In genomic region chr4:141274485-141275341, GRCm38 (mm10) we compare ENCODE assay signal across 12 mouse cellular contexts. TPM values are rescaled to one million over a fixed set of nuclear protein-coding genes. Genes with fewer than 3 reads are reported as not detected.
A peak's percentile ranks its signal among the peaks of the same experiment; 100 is the strongest.
DNase-seq lines count a peak whose midpoint lies in the region; ATAC-seq and TF ChIP-seq lines count a peak whose summit lies in the region.
"Had no signal": no experiment of that assay in that cellular context is flagged by ENCODE, and none has a peak within 500 bp of the region (broad histone marks: within the 10 kb centered on the region; RNA-seq: fewer than 3 reads in every experiment).

No protein-coding gene starts in this region.

- H3K27ac ChIP-seq in heart, embryonic 10.5 days = peak overlapping the region; percentile 62
- H3K27ac ChIP-seq in embryonic fibroblast, embryonic 13.5 days (ENCODE audit: insufficient read depth, low read length) = peak overlapping the region; percentile 57
- H3K27ac ChIP-seq in lung, postnatal 0 days (ENCODE audit: low read length) = peak overlapping the region; percentile 7; the same call in 1 of the 2 replicates
- H3K27ac ChIP-seq in thymus, adult 2 months (ENCODE audit: control insufficient read depth, insufficient read depth, low read length) = no peak overlapping the region
- H3K27ac ChIP-seq: limb, embryonic 15.5 days had no signal

- peak overlapping the region; percentile 35 for H3K4me3 ChIP-seq in heart, embryonic 10.5 days
- no peak overlapping the region for H3K4me3 ChIP-seq in embryonic fibroblast, embryonic 13.5 days (ENCODE audit: insufficient read depth, low read length)
- no peak overlapping the region for H3K4me3 ChIP-seq in lung, postnatal 0 days (ENCODE audit: low read depth, low read length)
- H3K4me3 ChIP-seq in thymus, adult 2 months (ENCODE audit: control insufficient read depth, insufficient read depth, low read length) = no peak overlapping the region
- H3K4me3 ChIP-seq: limb, embryonic 15.5 days had no signal

- TF ChIP-seq CTCF in embryonic fibroblast, embryonic 13.5 days (IDR thresholded peaks at IDR 0.05; ENCODE audit: borderline replicate concordance, insufficient read depth, low read length) = no peak
- TF ChIP-seq CTCF in lung, postnatal 0 days (IDR thresholded peaks at IDR 0.05) = no peak
- no peak for TF ChIP-seq CTCF in thymus, adult 2 months (IDR thresholded peaks at IDR 0.05; ENCODE audit: borderline replicate concordance, control insufficient read depth, extremely low read depth, insufficient read depth, low read length, poor library complexity)

- intact Hi-C loops in heart, postnatal 36 days (cut with DNase I) = loop anchor here (2.0 kb wide), 1 partner anchor 36 kb away; no protein-coding TSS in a partner anchor

- no peak overlapping the region for H3K4me2 ChIP-seq in lung, postnatal 0 days (replicated peaks; ENCODE audit: low read depth, low read length)
- H3K4me2 ChIP-seq: limb, embryonic 15.5 days had no signal

- no peak for DNase-seq in heart, embryonic 10.5 days (ENCODE audit: low spot score)
- DNase-seq in heart, postnatal 36 days = no peak
- peak; percentile 87 for DNase-seq in 3T3-L1 (ENCODE audit: low read depth, low spot score)
- peak; percentile 63 for DNase-seq in lung, postnatal 0 days (ENCODE audit: low spot score)
- no peak for DNase-seq in thymus, adult 2 months
- DNase-seq in cerebellum, postnatal 25 days = no peak
- no peak for DNase-seq in spleen, postnatal 14 days (ENCODE audit: low spot score in 2 of 2)
- DNase-seq: adrenal gland, postnatal 14 days; B cell, adult 2 months; kidney, adult 8-10 months had no signal

- ATAC-seq in lung, postnatal 0 days = no peak

- WGBS in heart, embryonic 10.5 days = 22% methylated on average over 23 of the region's 23 CpGs
- WGBS in lung, postnatal 0 days = 41% methylated on average over 23 of the region's 23 CpGs
- WGBS in thymus, adult 2 months = 87% methylated on average over 23 of the region's 23 CpGs

- peak; percentile 31; the same call in 1 of the 2 replicates for TF ChIP-seq POLR2A in embryonic fibroblast, embryonic 13.5 days (IDR thresholded peaks at IDR 0.05; ENCODE audit: low read depth, low read length)
- TF ChIP-seq POLR2A in thymus, adult 2 months (IDR thresholded peaks at IDR 0.05; ENCODE audit: control insufficient read depth, extremely low read depth, insufficient read depth, low read length, poor library complexity) = no peak

- no peaks in the 10 kb centered on the region for H3K9me3 ChIP-seq in heart, embryonic 10.5 days
- no peaks in the 10 kb centered on the region for H3K9me3 ChIP-seq in lung, postnatal 0 days (ENCODE audit: low read length)
- H3K9me3 ChIP-seq: limb, embryonic 15.5 days had no signal

- H3K36me3 ChIP-seq in heart, embryonic 10.5 days = no peaks in the 10 kb centered on the region
- no peaks in the 10 kb centered on the region; the same call in 1 of the 2 replicates for H3K36me3 ChIP-seq in lung, postnatal 0 days (ENCODE audit: insufficient read depth, low read length)
- H3K36me3 ChIP-seq in thymus, adult 2 months (ENCODE audit: control insufficient read depth, insufficient read depth, low read length) = no peaks in the 10 kb centered on the region
- H3K36me3 ChIP-seq: limb, embryonic 15.5 days had no signal

- peaks cover 16% of the 10 kb centered on the region; the same call in 1 of the 2 replicates for H3K27me3 ChIP-seq in heart, embryonic 10.5 days (ENCODE audit: insufficient read depth, poor library complexity, severe bottlenecking)
- no peaks in the 10 kb centered on the region for H3K27me3 ChIP-seq in lung, postnatal 0 days (replicated peaks; ENCODE audit: insufficient read depth, low read length)
- H3K27me3 ChIP-seq in thymus, adult 2 months (ENCODE audit: control insufficient read depth, insufficient read depth, low read length) = no peaks in the 10 kb centered on the region; the same call in 1 of the 2 replicates
- H3K27me3 ChIP-seq: limb, embryonic 15.5 days had no signal

- peaks cover 48% of the 10 kb centered on the region for H3K4me1 ChIP-seq in heart, embryonic 10.5 days
- H3K4me1 ChIP-seq in embryonic fibroblast, embryonic 13.5 days (ENCODE audit: control insufficient read depth, insufficient read depth, low read length) = peaks cover 34% of the 10 kb centered on the region
- H3K4me1 ChIP-seq in lung, postnatal 0 days (ENCODE audit: insufficient read depth, low read depth, low read length) = peaks cover 16% of the 10 kb centered on the region; the same call in 1 of the 2 replicates
- 0 out of 2 replicates have a peak, but pooled peaks cover 6% of the 10 kb centered on the region for H3K4me1 ChIP-seq in thymus, adult 2 months (replicated peaks; ENCODE audit: control insufficient read depth, insufficient read depth, low read length)

- H3K9ac ChIP-seq in lung, postnatal 0 days (replicated peaks; ENCODE audit: low read depth) = no peak overlapping the region
- H3K9ac ChIP-seq: limb, embryonic 15.5 days had no signal

- TF ChIP-seq EP300 in lung, postnatal 0 days (IDR thresholded peaks at IDR 0.05) = peak; percentile 55; the same call in 1 of the 2 replicates

RNA-seq across cellular contexts. Expression of gene Epha2, which starts 26.3 kb away (rescaled TPM):
- 5.2 and 6.3 TPM in 2 replicates for polyA plus RNA-seq in heart, embryonic 10.5 days (2016; fragmentation: Nextera tagmentation; extraction: Ambion mirVana)
- total RNA-seq in heart, postnatal 36 days (2021) = 1 to 10 TPM; 5.4 to 7.0 TPM
- 16.7 and 28.6 TPM in 2 replicates for polyA plus RNA-seq in embryonic fibroblast, embryonic 13.5 days (2011; ENCODE audit: insufficient read length, low read depth, missing spikeins)
- polyA plus RNA-seq in lung, postnatal 0 days (2015; fragmentation: Nextera tagmentation; extraction: Ambion mirVana) = 9.7 and 10.3 TPM in 2 replicates
- polyA plus RNA-seq in thymus, adult 2 months (2012; rRNA removed) = 3.6 and 3.9 TPM in 2 replicates

RNA-seq across cellular contexts. Expression of gene Arhgef19, which starts 35.4 kb away (rescaled TPM):
- 1.2 and 3.7 TPM in 2 replicates for polyA plus RNA-seq in heart, embryonic 10.5 days (2016; fragmentation: Nextera tagmentation; extraction: Ambion mirVana)
- total RNA-seq in heart, postnatal 36 days (2021) = 10 to 100 TPM; 22.2 to 39.7 TPM
- 15.2 and 16.4 TPM in 2 replicates for polyA plus RNA-seq in embryonic fibroblast, embryonic 13.5 days (2011; ENCODE audit: insufficient read length, low read depth, missing spikeins)
- polyA plus RNA-seq in lung, postnatal 0 days (2015; fragmentation: Nextera tagmentation; extraction: Ambion mirVana) = 2.9 and 3.8 TPM in 2 replicates
- polyA plus RNA-seq in thymus, adult 2 months (2012; rRNA removed) = 2.6 and 2.8 TPM in 2 replicates

Comparison
In these comparisons a context has a peak if more than half of its experiments do, and no peak if none do; other contexts are left out.
1. DNase-seq: peak in 3T3-L1 (single experiment) and lung, postnatal 0 days (single experiment); none in heart, embryonic 10.5 days (single experiment), heart, postnatal 36 days (0 of 2), thymus, adult 2 months (single experiment), cerebellum, postnatal 25 days (0 of 2) and spleen, postnatal 14 days (0 of 2).